Mouse (Mus musculus): ENCODE data around the gene Fam240a. TPM values are rescaled to one million over a fixed set of nuclear protein-coding genes. Genes with fewer than 3 reads are reported as not detected.

Gene Fam240a
- polyA plus RNA-seq (2012; rRNA removed), result not detected in 2 replicates

GRCm38 (mm10) chr9:110916786-110917185 is at the start of gene Fam240a:
Gene Fam240a, minus strand, starts transcription at chr9:110916861.

GRCm38 (mm10) chr9:110951397-110951796 is 34.7 kb upstream of the Fam240a start, which contains the start of gene Lrrc2:
Gene Lrrc2, plus strand, starts transcription at chr9:110951545.

DNA sequence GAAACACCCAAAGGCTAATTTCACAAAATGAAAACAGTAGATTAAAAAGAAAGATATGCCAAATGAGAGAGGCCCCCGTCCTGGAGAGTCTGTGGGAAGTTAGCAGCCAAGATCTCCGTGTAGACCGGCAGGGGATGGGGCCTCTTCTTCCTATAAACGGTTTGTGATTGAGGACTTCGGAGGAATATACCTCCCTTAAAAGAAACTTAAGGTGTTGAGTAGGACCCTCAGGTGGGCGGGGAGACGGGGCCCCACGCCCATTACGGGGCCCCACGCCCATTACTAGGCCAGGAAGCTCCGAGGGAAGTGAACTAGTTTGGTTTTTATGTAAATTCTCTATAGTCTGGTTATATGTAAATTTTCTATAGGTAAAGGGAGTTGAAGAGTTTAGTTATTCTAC is 29.3 kb upstream of the Fam240a start, which contains the start of gene Tdgf1:
Gene Tdgf1, minus strand, starts transcription at position 233 of the 400 bp plus-strand sequence.

GRCm38 (mm10) chr9:110879998-110880561 is 36.6 kb downstream of the Fam240a start, which contains the start of gene Tmie:
Gene Tmie, minus strand, starts transcription at chr9:110880113.

DNA sequence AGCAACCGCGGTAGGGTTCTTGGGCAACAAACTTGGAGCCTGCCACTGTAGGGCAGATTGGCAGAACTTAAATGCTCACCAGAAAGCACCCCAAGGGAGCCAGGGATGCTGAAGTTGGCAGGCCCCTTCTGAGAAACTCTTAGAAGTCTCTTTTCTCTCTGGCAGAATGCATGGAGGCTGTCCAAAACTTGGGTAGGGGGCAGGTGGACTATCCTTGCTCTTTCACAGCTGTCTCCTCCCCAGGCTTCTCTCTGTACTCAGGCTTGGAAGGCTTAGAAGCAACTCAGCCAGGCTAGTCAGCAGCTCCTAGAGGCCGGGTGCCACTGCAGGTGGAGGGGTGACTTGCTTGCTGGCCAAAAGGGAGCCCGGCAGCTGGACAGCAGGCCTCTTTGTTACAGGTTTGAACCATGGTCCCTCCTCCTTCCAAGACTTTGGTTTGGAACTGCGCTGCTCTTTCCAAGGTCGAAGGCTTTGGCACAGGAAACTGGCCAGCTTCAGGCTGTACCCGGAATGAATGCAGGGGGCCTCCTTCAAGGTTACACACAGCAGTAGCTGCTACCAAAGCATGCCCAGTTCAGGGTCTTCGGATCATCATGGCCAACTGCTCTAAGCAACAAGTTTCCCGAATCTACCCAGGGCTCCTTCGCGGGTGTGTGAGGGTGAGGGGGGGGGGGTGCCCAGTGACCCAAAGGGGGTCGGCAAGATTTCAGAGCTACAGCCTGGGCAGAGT is 37.3 kb downstream of the Fam240a start, which contains the start of gene Als2cl:
Gene Als2cl, plus strand, starts transcription at position 680 of the 730 bp plus-strand sequence.

Other genes with a start within 250 kb of the Fam240a start
- gene Myl3, start 175.0 kb downstream of the Fam240a start, polyA plus RNA-seq (2012; rRNA removed), result 0.06 and 1.3 TPM in 2 replicates
- gene Pth1r, start 169.7 kb downstream of the Fam240a start, polyA plus RNA-seq (2012; rRNA removed), result 3.4 and 3.6 TPM in 2 replicates
- gene Prss42, start 118.7 kb downstream of the Fam240a start, polyA plus RNA-seq (2012; rRNA removed), result 0.02 TPM in 1 of 2 replicates, not detected in the other
- gene Prss44, start 102.9 kb downstream of the Fam240a start, polyA plus RNA-seq (2012; rRNA removed), result not detected in 2 replicates
- gene Prss43, start 90.2 kb downstream of the Fam240a start, polyA plus RNA-seq (2012; rRNA removed), result not detected in 2 replicates
- gene Prss45, start 82.3 kb downstream of the Fam240a start, polyA plus RNA-seq (2012; rRNA removed), result not detected in 2 replicates
- gene Prss46, start 72.4 kb downstream of the Fam240a start, polyA plus RNA-seq (2012; rRNA removed), result not detected in 2 replicates
- gene Prss50, start 58.9 kb downstream of the Fam240a start, polyA plus RNA-seq (2012; rRNA removed), result 6.5 and 7.0 TPM in 2 replicates
- 2.4 and 3.5 TPM in 2 replicates for gene Als2cl, start 37.0 kb downstream of the Fam240a start, polyA plus RNA-seq (2012; rRNA removed)
- 0.88 and 1.3 TPM in 2 replicates for gene Tmie, start 36.7 kb downstream of the Fam240a start, polyA plus RNA-seq (2012; rRNA removed)
- gene Tdgf1, start 29.3 kb upstream of the Fam240a start, polyA plus RNA-seq (2012; rRNA removed), result not detected in 2 replicates
- gene Lrrc2, start 34.7 kb upstream of the Fam240a start, polyA plus RNA-seq (2012; rRNA removed), result 0.08 and 0.21 TPM in 2 replicates
- 23.9 and 28.3 TPM in 2 replicates for gene Rtp3, start 73.7 kb upstream of the Fam240a start, polyA plus RNA-seq (2012; rRNA removed)
- 6.5 and 11.7 TPM in 2 replicates for gene Ltf, start 102.4 kb upstream of the Fam240a start, polyA plus RNA-seq (2012; rRNA removed)
- 7.4 and 10.1 TPM in 2 replicates for gene Ccrl2, start 140.7 kb upstream of the Fam240a start, polyA plus RNA-seq (2012; rRNA removed)
- 15.5 and 16.3 TPM in 2 replicates for gene Lrrfip2, start 200.7 kb upstream of the Fam240a start, polyA plus RNA-seq (2012; rRNA removed)

All from liver, embryonic 14 days (tissue).